Mouse (Mus musculus) spleen, postnatal 10 days (tissue): ENCODE measurements around the gene Abcb1b.
A peak's percentile ranks its signal among the peaks of the same experiment; 100 is the strongest.
"Not testable (repeated sequence)": the region's sequence is repeated elsewhere in the genome, so short reads cannot be mapped to it uniquely, and the experiment has no call there.

Experiments
- DNase-seq, 2 experiments: peaks; one replicate each; pipeline ENCODE4 v3.0.0; 2021 to 2022; ENCODE audit warnings: low spot score in 2 of 2

The Abcb1b gene

DNA sequence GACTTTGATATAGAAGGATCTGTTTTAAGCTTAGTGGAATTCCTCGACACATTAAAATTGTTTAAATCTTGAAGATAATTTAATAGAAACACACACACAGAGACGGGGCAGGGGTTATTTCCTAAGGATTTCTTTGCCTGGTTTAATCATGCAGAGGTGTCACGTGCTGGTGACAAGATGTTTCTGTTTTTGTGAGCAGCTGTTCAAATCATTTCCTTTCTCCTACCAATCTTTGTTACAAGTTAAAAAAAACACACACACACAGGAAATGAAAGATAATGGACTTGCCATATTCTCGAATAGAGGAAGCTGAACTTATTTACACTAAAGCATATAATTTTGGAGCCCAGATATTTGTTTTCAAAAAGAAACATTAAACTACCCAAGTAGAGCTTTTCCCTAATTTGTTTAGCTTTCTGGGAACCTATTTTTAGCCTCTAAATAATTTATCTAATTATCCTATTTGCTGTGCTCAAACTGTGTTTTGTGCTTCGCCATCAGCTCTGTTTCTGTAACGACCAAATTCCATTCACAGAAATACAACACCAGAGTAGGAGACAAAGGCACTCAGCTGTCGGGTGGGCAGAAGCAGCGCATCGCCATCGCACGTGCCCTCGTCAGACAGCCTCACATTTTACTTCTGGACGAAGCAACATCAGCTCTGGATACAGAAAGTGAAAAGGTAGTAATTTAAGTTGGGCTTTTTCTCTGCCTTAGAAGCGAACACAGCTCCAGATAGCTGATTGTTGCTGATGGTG is 65.8 kb downstream of the Abcb1b start:
- no peak for DNase-seq

DNA sequence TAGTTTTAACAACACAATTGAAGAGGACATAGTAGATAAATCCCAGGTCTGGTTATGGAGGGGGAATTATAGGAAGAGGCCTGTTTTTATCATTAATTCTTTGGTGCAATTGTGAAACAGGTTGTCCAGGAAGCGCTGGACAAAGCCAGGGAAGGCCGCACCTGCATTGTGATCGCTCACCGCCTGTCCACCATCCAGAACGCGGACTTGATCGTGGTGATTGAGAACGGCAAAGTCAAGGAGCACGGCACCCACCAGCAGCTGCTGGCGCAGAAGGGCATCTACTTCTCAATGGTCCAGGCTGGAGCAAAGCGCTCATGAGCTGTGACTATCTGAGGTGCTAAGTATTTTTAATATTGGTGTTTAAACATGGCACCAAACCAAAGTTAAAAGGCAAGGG is 67.7 kb downstream of the Abcb1b start:
- DNase-seq, result not testable (repeated sequence)

DNA sequence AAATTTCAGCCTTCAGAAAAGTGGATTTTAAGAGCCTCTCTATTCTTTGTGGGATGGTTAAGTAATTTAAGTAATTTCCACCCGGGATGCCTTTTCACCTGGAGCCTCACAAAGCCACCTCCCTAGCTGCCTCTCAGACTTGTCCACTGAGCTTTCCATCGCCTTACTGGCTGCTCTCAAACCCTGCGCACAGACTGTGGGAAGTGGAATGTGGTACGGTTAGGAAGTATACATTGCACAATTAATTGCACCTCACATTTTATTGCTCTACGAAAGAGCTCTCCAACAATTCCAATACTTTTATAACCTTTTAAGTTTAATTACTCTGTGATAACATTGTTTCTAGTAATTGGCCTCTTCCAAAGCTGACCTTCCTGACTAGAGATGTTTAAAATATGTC is 68.4 kb downstream of the Abcb1b start:
- no peak for DNase-seq

DNA sequence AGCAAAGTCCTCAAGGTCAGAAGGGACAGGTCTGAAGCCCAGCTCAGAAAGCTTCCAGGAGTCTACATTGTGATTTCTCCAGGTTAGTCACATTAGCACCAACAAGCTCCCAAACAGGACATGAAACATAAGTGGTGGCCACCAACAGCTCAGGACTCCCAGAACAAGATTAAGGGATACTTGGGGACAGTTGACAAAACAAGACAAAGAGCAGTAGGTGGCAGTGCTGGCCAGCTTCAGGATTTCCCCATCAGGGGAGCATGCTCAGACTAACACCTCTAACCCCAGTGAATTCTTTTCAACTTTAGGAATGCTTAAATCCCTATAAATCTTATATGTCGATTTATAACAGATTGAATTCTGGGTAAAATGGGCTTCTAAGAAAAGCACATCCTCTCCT is 70.1 kb downstream of the Abcb1b start:
- peak in 1 of 2 experiments; percentile 53 for DNase-seq

DNA sequence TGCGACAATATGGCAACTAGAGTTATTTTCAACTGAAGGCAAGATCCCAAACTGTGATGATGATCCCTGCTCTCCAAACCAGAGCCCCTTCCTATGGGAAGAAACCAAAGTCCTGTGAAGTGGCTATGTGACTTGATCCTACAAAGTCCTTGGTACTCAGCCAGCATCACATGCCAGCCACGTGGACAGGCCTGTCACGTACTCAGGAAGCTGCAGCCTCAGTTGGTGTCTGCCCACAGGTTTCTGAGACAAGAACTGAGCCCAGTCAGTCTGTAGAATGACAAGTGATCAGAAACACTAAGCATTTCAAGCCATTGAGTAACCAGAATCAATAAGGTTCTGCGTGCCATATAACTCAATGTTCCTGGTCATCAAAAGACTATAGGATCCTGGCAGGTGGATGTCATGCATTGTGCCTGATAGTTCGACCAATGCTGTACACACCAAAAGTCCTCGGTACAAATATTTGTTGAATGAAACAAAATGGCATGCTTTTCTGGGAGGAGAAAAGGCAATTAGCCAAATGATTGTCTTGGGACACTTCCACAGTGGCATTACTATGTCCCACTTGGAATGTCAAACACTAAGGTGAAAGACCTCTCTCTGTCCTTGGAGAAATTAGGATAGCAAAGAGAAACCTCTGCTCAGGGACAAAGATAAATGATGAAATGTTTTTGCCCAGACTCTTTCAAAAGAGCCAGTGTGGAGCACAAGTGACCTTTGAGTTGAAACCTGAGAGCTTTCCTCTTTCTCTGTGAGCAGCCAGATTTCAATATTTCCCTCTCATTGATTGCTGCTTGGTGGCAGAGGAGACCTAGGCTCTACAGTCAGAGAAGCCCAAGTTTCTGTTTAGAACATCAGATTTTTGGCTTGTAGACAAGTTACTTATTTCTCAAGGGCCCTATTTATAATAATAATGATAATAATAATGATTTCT is 75.3 kb downstream of the Abcb1b start:
- no peak for DNase-seq

DNA sequence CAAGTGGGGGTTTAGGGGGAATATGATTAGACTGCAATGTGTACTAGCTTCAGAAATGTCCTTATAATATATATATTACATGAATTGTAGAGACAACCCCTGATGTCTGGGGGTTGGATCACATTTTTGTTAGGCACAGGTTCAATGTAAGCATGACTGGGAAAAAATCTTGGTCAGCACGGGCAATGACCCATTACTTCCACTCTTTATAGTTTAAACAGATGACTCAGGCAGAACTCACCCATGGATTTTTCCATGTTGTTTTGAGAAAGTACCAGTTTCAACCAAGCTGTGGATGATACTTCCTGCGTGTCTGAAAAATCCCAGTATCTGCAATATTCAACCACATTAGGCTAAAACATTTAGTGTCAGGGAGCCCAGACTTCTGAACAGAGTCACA is 79.1 kb downstream of the Abcb1b start:
- DNase-seq, result no peak

DNA sequence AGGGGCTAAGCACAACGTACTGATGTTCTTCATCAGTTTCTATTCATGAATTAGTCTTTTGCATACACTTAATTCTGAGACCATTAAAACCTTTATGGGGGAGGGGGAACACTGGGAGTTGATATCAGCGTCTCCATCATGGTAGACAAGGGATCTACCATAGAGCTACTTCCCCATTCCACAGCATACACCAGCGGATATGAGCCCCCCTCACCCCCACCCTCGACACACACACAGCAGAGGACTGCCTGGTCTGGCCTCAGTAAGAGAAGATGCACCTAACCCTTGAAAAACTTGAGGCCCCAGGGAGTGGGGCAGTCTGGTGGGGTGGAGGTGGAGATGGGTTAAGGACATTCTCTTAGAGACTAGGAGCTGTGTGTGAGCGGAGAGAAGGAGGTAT is 79.9 kb downstream of the Abcb1b start:
- DNase-seq, result no peak

DNA sequence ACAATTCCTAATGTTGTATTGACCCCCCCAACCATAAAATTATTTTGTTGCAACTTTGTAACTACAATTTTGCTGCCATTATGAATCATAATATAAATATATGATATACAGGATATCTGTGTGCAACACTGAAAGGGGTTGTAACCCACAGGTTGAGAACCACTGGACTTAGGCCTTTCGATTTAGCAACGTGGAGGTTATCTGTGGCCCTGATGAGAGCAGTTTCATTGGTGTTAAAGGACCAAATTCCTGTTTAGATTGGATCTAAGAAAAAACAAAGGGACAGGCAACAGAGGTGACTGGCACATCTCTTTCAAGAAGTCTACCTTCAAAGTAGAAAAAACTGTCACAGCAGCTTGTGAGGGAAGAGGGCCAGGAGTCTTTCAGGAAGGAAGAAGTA is 87.9 kb downstream of the Abcb1b start:
- no peak for DNase-seq

DNA sequence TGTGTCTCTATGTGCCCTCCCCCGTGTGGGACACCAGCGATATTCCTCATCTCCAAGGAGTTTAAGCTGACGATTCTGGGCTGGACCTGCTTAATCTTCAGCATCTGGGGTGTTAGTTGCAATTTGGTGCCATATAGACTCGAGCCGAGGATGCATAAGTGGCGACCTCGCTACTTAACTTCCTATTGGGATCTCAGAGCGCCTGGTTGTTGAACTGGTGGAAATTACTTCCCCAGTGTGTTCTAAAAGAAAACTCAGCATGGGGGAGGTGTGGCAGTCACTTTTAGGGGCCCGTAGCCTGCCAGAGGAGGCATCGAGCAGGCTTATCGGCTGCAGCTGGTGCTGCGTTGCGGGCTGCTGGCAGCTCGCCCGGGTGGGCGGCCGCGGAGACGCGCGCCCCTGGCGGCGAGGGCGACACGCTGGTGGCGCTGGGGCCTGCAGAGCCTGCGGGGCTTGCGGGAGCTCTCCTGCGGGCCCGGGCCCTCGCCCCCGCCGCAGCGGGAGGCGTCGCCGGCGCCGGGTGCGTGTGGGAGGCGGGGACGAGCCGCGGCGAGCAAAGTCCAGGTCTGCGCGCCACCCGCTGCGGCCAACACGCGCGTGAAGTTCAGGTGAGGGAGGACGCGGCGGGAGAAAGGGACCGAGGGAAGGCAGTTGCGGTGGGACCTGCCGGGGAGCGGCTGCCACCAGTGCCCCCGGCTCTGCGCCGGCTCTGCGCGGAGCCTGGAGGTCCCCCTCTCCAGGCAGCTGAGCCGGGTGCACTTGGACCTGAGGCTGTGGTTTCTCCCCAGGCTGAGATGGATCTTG is 95.6 kb downstream of the Abcb1b start, which contains the start of gene Abcb4:
TSS of gene Abcb4 (plus strand) at position 418 of the 804 bp plus-strand sequence.
- DNase-seq, result peak; percentile 85 to 89

DNA sequence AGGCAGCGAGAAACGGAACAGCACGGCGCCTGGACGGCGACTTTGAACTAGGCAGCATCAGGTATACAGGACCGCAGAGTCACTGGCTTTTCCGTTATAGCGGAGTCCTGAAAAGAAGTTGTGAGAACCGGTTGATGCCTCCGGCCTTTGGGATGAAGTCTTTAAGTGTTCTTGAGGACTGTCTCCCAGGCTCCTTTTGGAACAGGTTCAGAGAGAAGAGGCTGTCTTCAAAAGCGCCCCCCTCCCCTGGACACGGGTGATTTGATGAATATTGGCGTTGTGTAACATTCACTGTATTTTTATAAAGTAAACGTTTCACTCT is 96.1 kb downstream of the Abcb1b start:
- DNase-seq, result no peak

DNA sequence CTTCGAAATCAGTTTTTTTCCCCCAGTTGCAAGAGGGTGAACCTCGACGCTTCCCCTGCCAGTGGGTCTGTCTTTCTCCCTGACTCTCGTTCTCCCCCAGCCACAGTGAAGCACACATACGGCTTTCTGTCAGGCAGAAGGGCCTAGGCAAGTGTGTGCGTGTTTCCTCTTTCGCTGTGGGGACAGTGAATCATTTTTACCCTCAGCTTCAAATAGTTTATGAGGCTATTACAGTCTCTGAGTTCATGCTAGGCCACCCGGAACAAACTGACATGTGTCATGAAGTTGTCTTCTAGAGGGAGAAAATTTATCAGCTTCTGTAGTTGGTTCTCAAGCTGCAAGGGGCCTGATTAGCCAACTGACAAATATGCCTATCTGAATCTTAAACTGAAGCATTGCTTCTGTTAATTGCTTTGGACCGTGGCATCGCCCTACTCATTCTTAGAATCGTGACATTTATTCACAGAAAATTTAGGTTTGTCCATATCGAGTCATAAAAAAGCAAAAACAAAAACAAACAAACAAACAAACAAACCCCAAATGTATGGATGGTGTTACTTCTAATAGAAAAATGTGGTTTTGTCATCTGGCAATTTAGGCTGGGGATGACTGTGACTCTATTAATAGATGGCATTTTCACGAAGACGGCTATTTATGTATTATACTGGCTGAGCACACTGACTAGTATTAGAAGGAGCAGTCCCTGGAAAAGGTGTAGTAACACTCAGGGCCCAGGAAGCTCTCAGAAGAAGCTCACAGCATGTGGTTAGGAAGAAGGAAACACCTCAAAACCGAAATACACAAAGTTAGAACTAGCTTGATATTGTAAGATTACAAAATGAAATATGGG is 96.9 kb downstream of the Abcb1b start:
- DNase-seq, result peak; percentile 59 to 74

DNA sequence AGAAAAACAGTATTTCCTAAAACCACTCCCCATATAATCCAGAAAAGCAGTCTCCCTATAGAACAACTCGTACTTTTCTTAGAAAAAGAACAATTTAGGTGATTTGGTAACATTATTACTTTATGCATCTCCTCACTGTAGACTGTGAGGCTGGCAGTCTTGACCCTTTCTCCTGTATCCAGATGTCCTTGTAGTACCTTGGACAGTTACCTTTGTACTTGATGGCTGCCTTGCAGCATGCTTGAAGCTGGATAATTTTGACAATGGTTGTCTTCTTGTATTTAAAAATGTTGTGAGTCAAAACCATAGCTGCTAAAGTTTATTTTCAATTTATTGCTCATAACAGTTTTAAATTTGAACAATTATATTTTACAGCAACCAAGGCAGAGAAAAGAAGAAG is 98.3 kb downstream of the Abcb1b start:
- DNase-seq, result no peak

DNA sequence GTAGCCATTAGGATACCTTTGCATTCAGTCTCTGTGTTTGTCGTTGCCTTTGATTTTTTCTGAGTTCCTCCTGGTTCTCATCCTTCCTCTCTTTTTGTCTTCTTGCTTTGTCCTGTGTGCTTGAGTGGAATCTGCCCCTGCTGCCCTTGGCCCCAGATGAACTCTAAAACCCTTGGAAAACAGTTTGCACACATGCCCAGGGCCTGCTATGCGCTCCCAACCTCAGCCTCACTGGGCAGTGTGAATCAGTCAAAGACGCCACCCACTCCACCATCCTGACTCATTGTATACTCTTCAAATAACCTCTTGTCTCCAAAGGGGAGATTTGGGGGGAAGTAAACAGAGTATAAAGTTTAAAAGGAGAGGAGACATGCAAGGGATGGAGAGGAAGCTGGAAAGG is 100.3 kb downstream of the Abcb1b start:
- DNase-seq, result no peak

DNA sequence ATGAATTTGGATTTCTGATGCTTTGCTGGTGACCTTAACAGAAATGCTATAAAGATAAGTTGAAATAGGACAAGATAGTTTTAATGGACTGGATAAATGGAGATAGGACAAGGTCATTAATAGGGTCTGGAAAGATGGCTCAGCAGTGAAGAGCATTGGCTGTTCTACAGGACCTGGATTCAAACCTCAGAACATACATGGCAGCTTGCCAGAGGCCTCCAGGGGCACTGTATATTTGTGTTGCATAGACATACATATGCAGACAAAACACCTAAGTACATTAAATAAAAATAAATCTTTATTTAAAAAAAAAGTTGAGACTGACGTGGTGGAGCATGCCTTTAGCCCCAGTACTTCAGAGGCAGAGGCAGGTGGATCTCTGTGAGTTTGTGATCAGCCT is 103.1 kb downstream of the Abcb1b start:
- DNase-seq, result no peak

DNA sequence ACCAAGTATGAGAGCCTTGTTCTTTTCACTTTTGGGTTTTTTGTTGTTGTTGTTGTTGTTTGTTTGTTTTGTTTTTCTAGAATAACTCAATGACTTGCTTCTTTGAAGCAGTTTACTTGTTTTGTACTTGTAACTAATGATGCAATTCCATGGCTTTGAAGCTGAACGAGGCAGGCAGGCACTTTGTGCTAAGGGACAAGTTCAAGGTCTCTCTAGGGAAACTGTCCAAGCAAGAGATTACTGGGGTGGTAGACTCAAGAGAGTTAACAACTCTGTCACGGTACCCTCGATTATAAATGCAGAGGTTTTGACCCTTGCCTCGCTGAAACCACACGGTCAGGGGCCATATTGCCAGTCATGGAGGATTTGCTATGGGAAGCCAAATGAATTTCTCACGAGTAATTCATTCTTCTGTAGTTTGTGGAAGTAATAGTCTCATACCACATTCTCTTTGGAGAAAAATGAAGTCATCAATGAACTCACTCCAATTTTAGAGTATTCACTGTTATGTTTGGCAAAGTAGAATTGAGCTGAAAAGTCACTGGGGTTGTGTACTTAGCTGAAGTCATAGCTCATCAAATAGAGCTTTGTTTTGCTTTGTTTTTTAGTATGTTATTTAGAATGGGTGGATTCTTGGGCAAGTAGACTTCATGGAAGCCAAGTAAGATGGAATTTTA is 104.3 kb downstream of the Abcb1b start:
- no peak for DNase-seq

DNA sequence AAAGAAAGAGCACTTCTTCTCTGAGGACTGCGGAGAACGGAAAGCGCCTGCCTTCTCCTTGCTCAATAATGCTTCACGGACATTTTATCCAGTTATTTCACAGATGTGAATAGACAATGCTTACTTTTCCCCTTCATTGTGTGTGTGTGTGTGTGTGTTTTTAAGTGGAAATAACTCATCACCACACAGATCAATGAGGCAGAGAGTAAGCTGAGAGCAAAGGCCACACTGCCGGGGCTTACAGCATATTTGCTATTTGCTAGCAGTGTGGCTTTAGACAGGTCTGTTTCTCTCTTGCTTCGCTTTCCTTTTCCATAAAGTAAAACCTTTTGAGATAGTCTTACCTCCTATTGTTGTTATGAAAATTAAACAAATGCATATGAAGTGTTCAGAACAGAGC is 106.6 kb downstream of the Abcb1b start:
- DNase-seq, result no peak

DNA sequence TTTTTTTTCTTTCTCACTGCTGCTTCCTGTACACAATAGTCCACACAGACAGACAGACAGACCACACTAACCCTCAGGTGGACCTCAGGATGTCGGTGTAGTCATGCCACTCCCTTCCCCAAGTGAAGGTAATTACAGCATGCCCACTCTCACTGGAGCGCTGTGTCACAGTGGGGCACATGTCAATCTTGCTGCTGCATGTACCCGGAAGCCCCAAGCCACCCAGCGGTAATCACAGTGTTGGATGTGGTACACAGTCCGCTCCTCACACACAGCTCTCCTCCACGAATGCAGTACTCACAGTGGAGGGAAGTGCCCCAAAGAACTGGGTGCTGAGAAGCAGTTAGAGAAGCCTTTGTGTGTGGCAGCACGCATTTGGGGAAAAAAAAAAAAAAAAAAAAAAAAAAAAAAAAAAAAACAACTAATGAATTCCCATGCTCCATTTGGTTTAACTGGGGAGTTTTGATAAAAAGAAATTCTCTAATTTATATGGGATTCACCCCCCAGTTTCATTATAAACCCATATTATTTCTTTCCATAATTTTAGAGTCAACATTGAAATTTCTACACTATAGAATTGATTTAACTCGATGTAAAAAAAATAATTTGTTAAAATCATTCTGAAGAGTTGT is 113.7 kb downstream of the Abcb1b start:
- peak in 1 of 2 experiments; percentile 37 for DNase-seq
